Mouse (Mus musculus): Measurements from ENCODE around the gene Ankrd26.

Ankrd26 gene

DNA sequence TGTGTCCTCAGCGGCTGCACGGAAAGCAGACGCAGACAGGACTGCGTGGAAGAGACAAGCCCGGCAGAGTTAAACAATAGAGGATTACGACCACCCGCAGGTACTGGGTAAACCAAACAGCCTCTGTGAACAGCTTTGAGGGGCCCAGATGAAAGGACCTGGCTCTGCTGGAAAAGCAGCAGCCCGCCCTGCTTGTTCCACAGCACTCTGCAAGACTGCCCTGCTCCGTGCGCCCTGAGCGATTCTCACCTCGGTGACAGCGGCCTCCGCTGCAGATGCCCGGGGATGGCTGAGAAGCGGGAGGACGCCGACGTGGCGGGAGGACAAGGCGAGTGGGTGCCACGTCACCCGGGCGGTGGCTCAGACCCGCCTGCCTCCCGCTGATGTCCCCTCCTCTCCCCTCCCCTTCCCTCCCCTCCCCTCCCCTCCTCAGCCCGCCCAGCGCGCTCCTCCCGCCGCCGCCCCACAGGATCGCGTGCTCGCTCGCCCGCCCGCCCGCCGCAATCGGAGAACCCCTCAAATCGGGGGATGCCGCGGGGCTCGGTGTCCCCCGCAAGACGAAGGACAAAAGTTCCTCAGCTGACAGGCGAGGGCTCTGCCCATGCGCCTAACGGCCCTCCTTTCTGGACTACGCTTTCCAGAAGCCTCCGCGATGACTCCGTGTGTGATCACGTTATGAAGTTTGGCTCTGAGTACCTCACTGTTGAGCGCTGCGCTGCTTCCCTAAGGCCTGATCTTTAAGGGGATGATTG lies 82.9 kb downstream of the Ankrd26 start, which contains the start of gene Zfp9:
TSS of gene Zfp9 (minus strand) at position 364 of the 752 bp plus-strand sequence.
- peak; percentile 94 for DNase-seq (ENCODE audit: inconsistent ontology term)

DNA sequence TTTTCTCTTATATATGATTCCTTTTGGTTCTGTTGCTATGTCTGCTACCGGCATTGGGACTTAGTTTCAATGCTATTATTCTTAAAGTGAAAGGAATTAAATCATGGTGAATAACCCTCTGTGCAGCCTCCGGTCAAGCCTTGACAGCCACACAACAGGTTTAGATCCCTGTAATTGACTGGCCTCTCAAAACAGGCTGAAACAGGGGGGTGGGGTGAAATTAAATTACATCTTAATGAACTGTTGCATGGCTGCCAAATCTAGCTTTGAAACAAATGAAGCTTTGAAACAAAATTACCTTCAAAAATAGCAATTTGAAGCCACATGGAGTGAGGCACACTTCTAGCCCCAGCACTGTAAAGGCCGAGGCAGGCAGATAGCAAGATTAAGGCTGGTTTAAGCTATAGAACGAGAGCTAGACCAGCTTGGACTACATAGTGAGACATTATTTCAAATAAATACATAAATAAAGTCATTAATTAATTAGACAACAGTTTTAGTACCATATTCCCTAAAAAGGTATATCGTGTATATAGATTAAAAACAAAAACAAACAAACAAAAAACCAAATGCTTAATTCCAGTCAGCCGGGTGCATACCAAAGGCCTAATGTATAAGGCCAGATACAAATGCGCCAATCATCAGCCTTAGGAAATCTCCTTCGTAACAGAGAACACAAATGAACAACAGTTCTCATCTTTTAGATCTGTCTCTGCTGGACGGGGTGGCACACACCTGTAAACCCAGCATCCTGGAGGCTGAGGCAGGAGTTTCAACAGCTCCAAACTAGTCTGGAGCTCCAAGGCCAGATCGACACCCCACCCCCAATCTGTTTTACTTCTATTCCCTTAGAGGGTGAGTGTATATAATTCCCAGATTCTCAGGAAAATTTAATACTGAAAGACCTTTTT lies 83.9 kb downstream of the Ankrd26 start:
- DNase-seq (ENCODE audit: inconsistent ontology term), result peak; percentile 47

DNA sequence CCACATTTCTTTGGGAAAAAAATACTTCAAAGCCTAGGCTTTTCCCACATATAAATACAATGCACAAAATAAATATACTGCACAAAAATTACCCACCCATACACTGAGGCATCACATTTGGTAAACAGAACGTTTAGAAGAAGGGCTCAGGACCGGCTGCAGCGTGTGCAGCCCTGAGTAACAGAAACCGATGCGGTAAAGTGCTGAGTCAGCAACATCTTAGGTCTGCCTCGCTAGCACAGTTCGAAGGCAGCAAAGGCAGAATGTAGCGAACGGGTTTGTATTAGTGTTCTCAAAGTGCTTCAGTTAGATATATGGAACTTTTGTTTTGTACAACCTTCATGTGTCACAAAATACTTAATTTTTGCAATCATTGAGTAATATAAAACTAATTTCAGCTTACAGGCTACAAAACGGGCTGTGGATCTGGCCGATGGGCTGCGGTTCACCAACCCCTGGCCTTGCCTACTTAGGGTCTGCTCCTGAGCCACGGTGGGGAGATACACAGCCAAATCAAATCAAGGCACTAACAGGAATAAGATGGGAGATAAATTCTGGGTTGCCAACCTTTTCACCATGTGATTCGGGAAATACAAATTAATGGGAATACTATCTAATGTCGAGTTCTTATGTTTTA lies 99.8 kb downstream of the Ankrd26 start:
- DNase-seq (ENCODE audit: inconsistent ontology term), result no peak

- DNase-seq (ENCODE audit: inconsistent ontology term), result no peak
Observed at GRCm38 (mm10) chr6:118457726-118458125, 104.3 kb downstream of the Ankrd26 start.

GRCm38 (mm10) chr6:118455042-118455631 lies 106.9 kb downstream of the Ankrd26 start, which contains the start of gene Zfp248:
Gene Zfp248 (minus strand): TSS chr6:118455528.
- peak; percentile 92 for DNase-seq (ENCODE audit: inconsistent ontology term)

GRCm38 (mm10) chr6:118454452-118454851 lies 107.6 kb downstream of the Ankrd26 start:
- DNase-seq (ENCODE audit: inconsistent ontology term), result no peak

All from Muller cell, postnatal 12 days (primary cell).